Comparison of ENCODE assay signal across 14 mouse cellular contexts in the genomic region with DNA sequence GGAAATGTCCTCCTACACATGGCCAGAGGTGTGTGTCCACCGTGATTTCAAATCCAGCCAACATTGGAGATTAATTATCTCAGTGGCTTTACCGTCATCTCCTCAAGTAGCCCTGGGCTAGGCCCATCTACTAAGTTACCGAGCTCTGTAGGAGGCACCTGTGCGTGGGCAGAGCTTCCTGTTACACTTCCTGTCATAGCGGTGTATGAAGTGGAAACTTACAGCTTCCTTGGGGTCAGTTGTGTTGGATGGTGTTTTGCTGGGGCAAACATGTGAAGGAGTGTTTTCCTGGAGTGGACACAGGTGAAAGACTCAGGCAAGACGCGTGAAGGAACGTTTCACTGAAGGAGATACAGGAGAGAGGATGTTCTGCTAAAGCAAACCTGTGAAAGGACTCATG. TPM values are rescaled to one million over a fixed set of nuclear protein-coding genes. Genes with fewer than 3 reads are reported as not detected.
DNase-seq lines count a peak whose midpoint lies in the region; ATAC-seq lines count a peak whose summit lies in the region.
"Had no signal": no experiment of that assay in that cellular context is flagged by ENCODE, and none has a peak within 500 bp of the region (broad histone marks: within the 10 kb centered on the region; RNA-seq: fewer than 3 reads in every experiment).

No protein-coding gene starts in this region.

- no peak for DNase-seq in heart, postnatal 10 days
- DNase-seq in CD4-positive helper T cell, adult 2 months (ENCODE audit: low read depth, low spot score): peak; percentile 82
- DNase-seq in thymus, adult 18-20 months: peak; percentile 61 to 80
- no peak for DNase-seq in left cerebral cortex, adult 9 months (ENCODE audit: low spot score in 2 of 2)
- no peak for DNase-seq in hindbrain, embryonic 14.5 days (ENCODE audit: low spot score)
- DNase-seq: adrenal gland, postnatal 25 days; cerebellum, postnatal 10 days; forebrain, postnatal 0 days had no signal

- H3K27ac ChIP-seq in heart, embryonic 15.5 days: peak overlapping the region; percentile 38; the same call in 1 of the 2 replicates
- H3K27ac ChIP-seq in forebrain, embryonic 15.5 days (replicated peaks): no peak overlapping the region
- H3K27ac ChIP-seq in hindbrain, embryonic 14.5 days: no peak overlapping the region
- H3K27ac ChIP-seq: embryonic facial prominence, embryonic 15.5 days had no signal

- no peak overlapping the region for H3K9ac ChIP-seq in heart, embryonic 15.5 days
- H3K9ac ChIP-seq in forebrain, embryonic 15.5 days (replicated peaks): no peak overlapping the region
- H3K9ac ChIP-seq in hindbrain, embryonic 14.5 days: no peak overlapping the region
- H3K9ac ChIP-seq: embryonic facial prominence, embryonic 15.5 days; forebrain, postnatal 0 days; lung, embryonic 15.5 days had no signal

- 70% methylated on average over 8 of the region's 8 CpGs for WGBS in heart, embryonic 15.5 days
- WGBS in forebrain, embryonic 15.5 days: 92% methylated on average over 8 of the region's 8 CpGs
- WGBS in hindbrain, embryonic 14.5 days: 92% methylated on average over 8 of the region's 8 CpGs

- no peaks in the 10 kb centered on the region for H3K9me3 ChIP-seq in heart, embryonic 15.5 days (replicated peaks)
- H3K9me3 ChIP-seq in forebrain, embryonic 15.5 days: no peaks in the 10 kb centered on the region
- no peaks in the 10 kb centered on the region for H3K9me3 ChIP-seq in hindbrain, embryonic 14.5 days (ENCODE audit: control insufficient read depth, low read length)
- H3K9me3 ChIP-seq: embryonic facial prominence, embryonic 15.5 days; lung, embryonic 15.5 days had no signal

- H3K4me1 ChIP-seq in heart, embryonic 15.5 days (replicated peaks): peaks cover 14% of the 10 kb centered on the region
- peaks cover 9% of the 10 kb centered on the region for H3K4me1 ChIP-seq in forebrain, embryonic 15.5 days
- H3K4me1 ChIP-seq in hindbrain, embryonic 14.5 days (replicated peaks; ENCODE audit: control insufficient read depth, insufficient read depth, low read length): peaks cover 4% of the 10 kb centered on the region; the same call in 1 of the 2 replicates
- H3K4me1 ChIP-seq: embryonic facial prominence, embryonic 15.5 days had no signal

- intact Hi-C loops in heart, postnatal 10 days (cut with DNase I): no loop called here

- no peak overlapping the region for H3K4me2 ChIP-seq in heart, embryonic 15.5 days
- no peak overlapping the region for H3K4me2 ChIP-seq in forebrain, embryonic 15.5 days (replicated peaks)
- H3K4me2 ChIP-seq in hindbrain, embryonic 14.5 days (replicated peaks): no peak overlapping the region
- H3K4me2 ChIP-seq: embryonic facial prominence, embryonic 15.5 days; lung, embryonic 15.5 days had no signal

- H3K4me3 ChIP-seq in heart, embryonic 15.5 days: no peak overlapping the region
- no peak overlapping the region for H3K4me3 ChIP-seq in forebrain, embryonic 15.5 days
- no peak overlapping the region for H3K4me3 ChIP-seq in hindbrain, embryonic 14.5 days (replicated peaks; ENCODE audit: low read length)
- H3K4me3 ChIP-seq: embryonic facial prominence, embryonic 15.5 days; lung, embryonic 15.5 days had no signal

- H3K36me3 ChIP-seq in heart, embryonic 15.5 days: no peaks in the 10 kb centered on the region
- no peaks in the 10 kb centered on the region for H3K36me3 ChIP-seq in forebrain, embryonic 15.5 days
- no peaks in the 10 kb centered on the region for H3K36me3 ChIP-seq in hindbrain, embryonic 14.5 days (replicated peaks; ENCODE audit: control insufficient read depth, insufficient read depth)
- H3K36me3 ChIP-seq: embryonic facial prominence, embryonic 15.5 days; lung, embryonic 15.5 days had no signal

- ATAC-seq in heart, embryonic 15.5 days (replicated peaks; ENCODE audit: insufficient number of reproducible peaks, insufficient read depth, low FRiP score, low read depth): no peak
- ATAC-seq in inflammation-experienced regulatory T-cells, adult 6 months: peak; percentile 83
- no peak for ATAC-seq in forebrain, embryonic 15.5 days (replicated peaks)
- ATAC-seq in hindbrain, embryonic 14.5 days (ENCODE audit: low FRiP score): no peak
- ATAC-seq: intestine, embryonic 16.5 days had no signal

- no peaks in the 10 kb centered on the region for H3K27me3 ChIP-seq in heart, embryonic 15.5 days
- H3K27me3 ChIP-seq in forebrain, embryonic 15.5 days: no peaks in the 10 kb centered on the region
- no peaks in the 10 kb centered on the region for H3K27me3 ChIP-seq in hindbrain, embryonic 14.5 days (ENCODE audit: control insufficient read depth, insufficient read depth, low read length)
- H3K27me3 ChIP-seq: embryonic facial prominence, embryonic 15.5 days; lung, embryonic 15.5 days had no signal

RNA-seq across cellular contexts. Expression of gene Fam83d, which starts 32.6 kb away (rescaled TPM):
- 52.3 and 53.3 TPM in 2 replicates for polyA plus RNA-seq in heart, embryonic 15.5 days (2015; fragmentation: Nextera tagmentation; extraction: Ambion mirVana)
- 1 to 10 TPM; 8.7 to 9.6 TPM for total RNA-seq in heart, postnatal 10 days (2021)
- polyA plus RNA-seq in inflammation-experienced regulatory T-cells, adult 6 months (2017; shearing (Covaris generic)): 1 to 10 TPM in 1 of 3 experiments, under 1 TPM in 2; 0.50 to 3.9 (median 0.59) TPM
- polyA plus RNA-seq in forebrain, embryonic 15.5 days (2015; fragmentation: Nextera tagmentation; extraction: Ambion mirVana): 22.0 and 22.8 TPM in 2 replicates
- polyA plus RNA-seq in hindbrain, embryonic 14.5 days (2014; fragmentation: Nextera tagmentation; extraction: Ambion mirVana): 7.5 and 7.6 TPM in 2 replicates

RNA-seq across cellular contexts. Expression of gene Dhx35, which starts 59.3 kb away (rescaled TPM):
- polyA plus RNA-seq in heart, embryonic 15.5 days (2015; fragmentation: Nextera tagmentation; extraction: Ambion mirVana): 11.8 and 12.5 TPM in 2 replicates
- total RNA-seq in heart, postnatal 10 days (2021): 10 to 100 TPM; 24.9 to 30.2 TPM
- polyA plus RNA-seq in inflammation-experienced regulatory T-cells, adult 6 months (2017; shearing (Covaris generic)): 10 to 100 TPM; 12.7 to 16.1 (median 14.1) TPM
- polyA plus RNA-seq in forebrain, embryonic 15.5 days (2015; fragmentation: Nextera tagmentation; extraction: Ambion mirVana): 17.1 and 17.3 TPM in 2 replicates
- polyA plus RNA-seq in hindbrain, embryonic 14.5 days (2014; fragmentation: Nextera tagmentation; extraction: Ambion mirVana): 13.2 and 13.5 TPM in 2 replicates

Comparison
In these comparisons a context has a peak if more than half of its experiments do, and no peak if none do; other contexts are left out.
1. DNase-seq: peak in CD4-positive helper T cell, adult 2 months (single experiment) and thymus, adult 18-20 months (2 of 2); none in heart, postnatal 10 days (0 of 2), left cerebral cortex, adult 9 months (0 of 2) and hindbrain, embryonic 14.5 days (single experiment).